ENCODE assay signal across 8 mouse cellular contexts in genomic region chr8:71205541-71205967, GRCm38 (mm10).
A peak's percentile ranks its signal among the peaks of the same experiment; 100 is the strongest.
DNase-seq lines count a peak whose midpoint lies in the region; ATAC-seq and TF ChIP-seq lines count a peak whose summit lies in the region.
"Not testable (repeated sequence)": the region's sequence is repeated elsewhere in the genome, so short reads cannot be mapped to it uniquely, and the experiment has no call there.

No protein-coding gene starts in this region.

- H3K4me3 ChIP-seq in brown adipose tissue, adult 24 weeks (ENCODE audit: insufficient read depth, low read depth, low read length), result peak overlapping the region; percentile 67
- H3K4me3 ChIP-seq in forebrain, embryonic 11.5 days (ENCODE audit: low read depth, low read length); midbrain, embryonic 12.5 days: not testable (repeated sequence)
- H3K4me3 ChIP-seq in heart, embryonic 16.5 days (ENCODE audit: low read length), result peak overlapping the region; percentile 45
- H3K4me3 ChIP-seq in liver, adult 2 months (ENCODE audit: insufficient read depth, low read depth, low read length), result peak overlapping the region; percentile 53
- peak overlapping the region; percentile 63 for H3K4me3 ChIP-seq in spleen, adult 2 months (ENCODE audit: extremely low read depth, insufficient read depth, insufficient read length)

- TF ChIP-seq CTCF in liver, adult 2 months (IDR thresholded peaks at IDR 0.05; ENCODE audit: low read depth, low read length); spleen, adult 2 months (IDR thresholded peaks at IDR 0.05; ENCODE audit: extremely low read depth, insufficient read depth, insufficient read length, insufficient replicate concordance): not testable (repeated sequence)

- H3K9ac ChIP-seq in forebrain, embryonic 11.5 days (ENCODE audit: low read length); midbrain, embryonic 12.5 days (replicated peaks): not testable (repeated sequence)
- peak overlapping the region; percentile 34; the same call in 1 of the 2 replicates for H3K9ac ChIP-seq in heart, embryonic 16.5 days (ENCODE audit: low read length)
- H3K9ac ChIP-seq in liver, adult 2 months (ENCODE audit: low read depth, low read length), result peak overlapping the region; percentile 67

- H3K36me3 ChIP-seq in forebrain, embryonic 11.5 days (ENCODE audit: control insufficient read depth, insufficient read depth, low read length); heart, embryonic 16.5 days (ENCODE audit: control insufficient read depth, insufficient read depth); liver, adult 2 months (ENCODE audit: control insufficient read depth, insufficient read depth, low read length); midbrain, embryonic 12.5 days; spleen, adult 2 months (ENCODE audit: control insufficient read depth, insufficient read depth, low read length): not testable (repeated sequence)

- not testable (repeated sequence) for H3K4me2 ChIP-seq in forebrain, embryonic 11.5 days (ENCODE audit: low read depth, low read length, severe bottlenecking)
- peak overlapping the region; percentile 53 for H3K4me2 ChIP-seq in heart, embryonic 16.5 days (ENCODE audit: low read depth, low read length)
- peak overlapping the region; percentile 31; the same call in 1 of the 2 replicates for H3K4me2 ChIP-seq in midbrain, embryonic 12.5 days (replicated peaks)

- ATAC-seq in forebrain, embryonic 11.5 days (replicated peaks; ENCODE audit: low FRiP score), result peak; percentile 39; the same call in 1 of the 2 replicates
- not testable (repeated sequence) for ATAC-seq in heart, embryonic 16.5 days (replicated peaks; ENCODE audit: extremely low read depth, insufficient read depth, low FRiP score)
- peak; percentile 73 for ATAC-seq in midbrain, embryonic 12.5 days (ENCODE audit: low FRiP score, low read depth)

- not testable (repeated sequence) for H3K27ac ChIP-seq in brown adipose tissue, adult 24 weeks (replicated peaks; ENCODE audit: low read depth, low read length); forebrain, embryonic 11.5 days (ENCODE audit: low read depth, low read length); heart, embryonic 16.5 days (ENCODE audit: low read length); liver, adult 2 months (replicated peaks; ENCODE audit: insufficient read depth, low read depth, low read length); midbrain, embryonic 12.5 days (replicated peaks); spleen, adult 2 months (ENCODE audit: insufficient read depth, low read length)

- 6% methylated on average over 4 of the region's 11 CpGs for WGBS in forebrain, embryonic 11.5 days
- WGBS in heart, embryonic 16.5 days, result 4% methylated on average over 4 of the region's 11 CpGs
- under 1% methylated on average over 7 of the region's 11 CpGs for WGBS in liver, adult 2 months
- WGBS in midbrain, embryonic 12.5 days, result 9% methylated on average over 6 of the region's 11 CpGs
- WGBS in spleen, adult 2 months, result 1% methylated on average over 6 of the region's 11 CpGs

- not testable (repeated sequence) for H3K4me1 ChIP-seq in brown adipose tissue, adult 24 weeks (ENCODE audit: control insufficient read depth, insufficient read depth, insufficient read length, low read length); forebrain, embryonic 11.5 days (replicated peaks; ENCODE audit: control insufficient read depth, insufficient read depth, low read length); heart, embryonic 16.5 days (ENCODE audit: control insufficient read depth, insufficient read depth, low read length); liver, adult 2 months (ENCODE audit: control insufficient read depth, insufficient read depth, low read length); midbrain, embryonic 12.5 days; spleen, adult 2 months (ENCODE audit: control insufficient read depth, insufficient read depth, insufficient read length)

- DNase-seq in A20 (ENCODE audit: low read depth, low spot score), result peak; percentile 19
- DNase-seq in forebrain, embryonic 11.5 days (ENCODE audit: low spot score); liver, adult 2 months (ENCODE audit: extremely low read depth, low read depth, low spot score); spleen, adult 2 months (ENCODE audit: low read depth in 1 of 2, low spot score in 2 of 2): not testable (repeated sequence)
- peak; percentile 27 for DNase-seq in kidney, adult 9 months

- not testable (repeated sequence) for H3K27me3 ChIP-seq in forebrain, embryonic 11.5 days (ENCODE audit: control insufficient read depth, insufficient read depth, low read length); heart, embryonic 16.5 days (ENCODE audit: control insufficient read depth, insufficient read depth, low read length); liver, adult 2 months (ENCODE audit: control insufficient read depth, insufficient read depth, low read length); midbrain, embryonic 12.5 days; spleen, adult 2 months (ENCODE audit: control insufficient read depth, insufficient read depth, low read length)

- H3K79me2 ChIP-seq in liver, adult 2 months (ENCODE audit: control insufficient read depth, insufficient read depth, low read length), result not testable (repeated sequence)

- not testable (repeated sequence) for TF ChIP-seq POLR2A in liver, adult 2 months (IDR thresholded peaks at IDR 0.05; ENCODE audit: extremely low read depth, insufficient read depth, low read length); spleen, adult 2 months (IDR thresholded peaks at IDR 0.05; ENCODE audit: low read depth, low read length)

- H3K9me3 ChIP-seq in forebrain, embryonic 11.5 days (ENCODE audit: control insufficient read depth, low read length); heart, embryonic 16.5 days (replicated peaks; ENCODE audit: control insufficient read depth, low read length); midbrain, embryonic 12.5 days: not testable (repeated sequence)
